Mouse (Mus musculus): ENCODE measurements around the gene Auts2. TPM values are rescaled to one million over a fixed set of nuclear protein-coding genes. Genes with fewer than 3 reads are reported as not detected.

Gene Auts2
- polyA plus RNA-seq, 1 experiment, result 39.0 TPM

DNA sequence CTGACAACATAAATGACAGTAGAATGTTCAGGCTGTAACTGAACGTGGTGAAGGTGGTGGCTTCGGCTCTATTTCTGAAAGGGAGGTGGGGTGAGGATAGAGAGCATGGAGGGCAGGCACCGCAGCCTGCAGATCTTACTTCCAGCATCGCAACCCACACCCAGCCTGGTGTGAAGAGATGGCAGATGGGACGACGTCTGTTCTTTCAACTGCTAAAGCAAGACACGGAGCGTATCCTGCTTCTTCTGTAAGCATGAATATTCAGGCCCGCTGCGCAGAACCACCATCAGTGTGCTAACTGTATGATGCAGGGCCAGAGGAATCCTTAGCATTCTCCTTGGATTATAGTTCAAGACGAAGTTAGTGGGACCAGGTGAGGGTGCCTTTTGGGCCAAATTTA, 513.5 kb downstream of the Auts2 start:
- Histone ChIP-seq H3K27ac (ENCODE audit: insufficient read depth, low read length) (no peak overlapping the region), H3K4me3 (replicated peaks; ENCODE audit: insufficient read depth, low read depth, low read length) (no peak overlapping the region), H3K27me3 (ENCODE audit: control insufficient read depth, insufficient read depth, low read length) (no peaks in the 10 kb centered on the region), H3K4me1 (ENCODE audit: control insufficient read depth, insufficient read depth, low read length) (no peaks in the 10 kb centered on the region; the same call in none of the 2 replicates)
- WGBS, result 52% methylated on average over 11 of the region's 11 CpGs
- peak; percentile 33 to 51 for DNase-seq
- no peak for TF ChIP-seq CTCF (IDR thresholded peaks at IDR 0.05; ENCODE audit: borderline replicate concordance, insufficient read depth, low read depth, low read length)
- TF ChIP-seq POLR2A (IDR thresholded peaks at IDR 0.05; ENCODE audit: borderline replicate concordance, insufficient read depth, low read length), result no peak

DNA sequence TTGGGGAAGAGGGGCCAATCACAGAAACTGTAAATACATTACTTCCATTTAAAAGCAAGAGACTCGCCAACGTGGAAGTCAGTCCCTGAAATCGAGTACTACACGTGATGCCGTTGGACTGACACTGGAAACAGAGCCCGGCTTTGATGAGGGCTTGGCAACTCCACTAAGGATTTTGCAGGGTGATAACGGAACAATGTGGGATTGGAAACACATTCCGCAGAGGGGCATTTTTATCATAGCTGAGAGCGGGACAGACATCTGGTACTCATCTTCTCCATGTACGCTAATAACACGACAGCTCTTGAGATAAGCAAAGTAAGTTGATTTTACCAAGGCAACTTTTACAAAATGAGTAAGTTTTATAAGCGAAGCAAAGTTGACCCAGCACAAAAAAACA, 514.1 kb downstream of the Auts2 start:
- H3K27ac ChIP-seq (ENCODE audit: insufficient read depth, low read length), result no peak overlapping the region
- no peak for TF ChIP-seq POLR2A (IDR thresholded peaks at IDR 0.05; ENCODE audit: borderline replicate concordance, insufficient read depth, low read length)
- no peak for TF ChIP-seq CTCF (IDR thresholded peaks at IDR 0.05; ENCODE audit: borderline replicate concordance, insufficient read depth, low read depth, low read length)
- WGBS, result 95% methylated on average over 12 of the region's 12 CpGs
- no peaks in the 10 kb centered on the region for H3K27me3 ChIP-seq (ENCODE audit: control insufficient read depth, insufficient read depth, low read length)
- no peaks in the 10 kb centered on the region; the same call in none of the 2 replicates for H3K4me1 ChIP-seq (ENCODE audit: control insufficient read depth, insufficient read depth, low read length)
- H3K4me3 ChIP-seq (replicated peaks; ENCODE audit: insufficient read depth, low read depth, low read length), result no peak overlapping the region
- DNase-seq, result no peak

GRCm38 (mm10) chr5:132027859-132028498, 515.2 kb downstream of the Auts2 start:
- Histone ChIP-seq H3K27me3 (ENCODE audit: control insufficient read depth, insufficient read depth, low read length) (no peaks in the 10 kb centered on the region), H3K4me1 (ENCODE audit: control insufficient read depth, insufficient read depth, low read length) (no peaks in the 10 kb centered on the region; the same call in none of the 2 replicates), H3K27ac (ENCODE audit: insufficient read depth, low read length) (no peak overlapping the region), H3K4me3 (replicated peaks; ENCODE audit: insufficient read depth, low read depth, low read length) (no peak overlapping the region)
- TF ChIP-seq CTCF (IDR thresholded peaks at IDR 0.05; ENCODE audit: borderline replicate concordance, insufficient read depth, low read depth, low read length), result no peak
- TF ChIP-seq POLR2A (IDR thresholded peaks at IDR 0.05; ENCODE audit: borderline replicate concordance, insufficient read depth, low read length), result no peak
- 93% methylated on average over 5 of the region's 5 CpGs for WGBS
- DNase-seq, result no peak

DNA sequence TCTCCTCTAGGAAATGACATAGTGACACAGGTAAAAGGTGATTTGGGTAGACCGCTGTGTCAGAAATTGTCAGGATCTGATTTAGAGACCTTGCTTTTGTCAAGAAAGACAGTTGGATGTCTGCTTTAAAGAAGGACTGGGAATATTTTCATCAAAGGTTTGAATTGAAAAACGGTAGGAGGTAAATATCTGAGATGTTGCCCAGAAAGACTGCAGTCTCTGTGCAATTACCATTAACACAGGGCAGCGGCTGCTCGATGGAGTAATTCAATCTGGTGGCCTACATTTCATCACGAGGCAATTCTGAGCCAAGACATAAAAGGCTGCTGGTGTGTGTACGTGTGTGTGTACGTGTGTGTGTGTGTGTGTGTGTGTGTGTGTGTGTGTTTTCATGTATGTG, 529.8 kb downstream of the Auts2 start:
- peaks cover 5% of the 10 kb centered on the region; the same call in 1 of the 2 replicates for H3K4me1 ChIP-seq (ENCODE audit: control insufficient read depth, insufficient read depth, low read length)
- no peak overlapping the region for H3K27ac ChIP-seq (ENCODE audit: insufficient read depth, low read length)
- TF ChIP-seq POLR2A (IDR thresholded peaks at IDR 0.05; ENCODE audit: borderline replicate concordance, insufficient read depth, low read length) (no peak), CTCF (IDR thresholded peaks at IDR 0.05; ENCODE audit: borderline replicate concordance, insufficient read depth, low read depth, low read length) (no peak)
- no peak for DNase-seq
- no peaks in the 10 kb centered on the region for H3K27me3 ChIP-seq (ENCODE audit: control insufficient read depth, insufficient read depth, low read length)
- H3K4me3 ChIP-seq (replicated peaks; ENCODE audit: insufficient read depth, low read depth, low read length), result no peak overlapping the region
- WGBS, result 87% methylated on average over 7 of the region's 7 CpGs

DNA sequence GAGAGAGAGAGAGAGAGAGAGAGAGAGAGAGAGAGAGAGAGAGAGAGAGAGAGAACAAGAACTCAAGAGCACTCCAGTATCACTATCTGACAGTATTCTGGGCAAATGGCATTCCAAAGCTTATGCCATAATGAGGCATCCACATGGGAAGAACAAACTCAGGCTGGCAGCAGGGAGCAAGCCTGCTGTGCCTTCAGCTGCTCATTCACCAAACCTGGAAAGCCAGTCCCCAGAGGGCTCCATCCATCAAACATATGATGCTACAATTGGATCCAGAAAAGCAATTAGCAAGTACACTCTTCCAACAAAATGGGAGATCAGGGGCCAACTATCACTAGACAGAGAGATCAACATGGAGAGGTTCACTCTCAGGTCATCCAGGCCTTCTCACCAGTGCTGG, 531.3 kb downstream of the Auts2 start:
- H3K27me3 ChIP-seq (ENCODE audit: control insufficient read depth, insufficient read depth, low read length), result no peaks in the 10 kb centered on the region
- DNase-seq, result peak; percentile 76 to 89
- TF ChIP-seq POLR2A (IDR thresholded peaks at IDR 0.05; ENCODE audit: borderline replicate concordance, insufficient read depth, low read length), result no peak
- TF ChIP-seq CTCF (IDR thresholded peaks at IDR 0.05; ENCODE audit: borderline replicate concordance, insufficient read depth, low read depth, low read length), result no peak

DNA sequence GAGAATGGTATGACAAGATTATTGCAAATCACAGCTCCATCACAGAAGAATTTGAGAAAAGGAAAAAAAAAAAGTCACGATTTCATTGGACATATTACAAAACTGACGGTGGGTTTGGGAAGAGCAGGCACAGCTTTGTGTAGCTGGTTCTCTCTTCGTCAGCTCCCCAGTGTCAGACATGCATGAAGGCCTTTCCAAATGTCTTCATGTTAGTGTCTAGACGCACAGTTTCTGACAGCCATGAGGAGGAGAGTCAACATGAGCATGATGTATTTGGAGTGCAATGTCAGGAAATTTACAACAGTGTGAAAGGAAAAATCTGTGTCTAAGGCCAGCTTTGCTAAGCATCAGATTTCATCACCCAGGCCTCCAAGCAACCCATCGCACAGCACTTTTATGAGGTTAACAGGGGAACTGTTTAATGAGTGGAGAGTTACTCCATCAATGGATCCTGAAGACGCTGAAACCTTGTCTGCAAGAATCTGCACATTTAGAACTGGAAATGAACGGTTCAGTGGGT, 534.4 kb downstream of the Auts2 start:
- Histone ChIP-seq H3K27me3 (ENCODE audit: control insufficient read depth, insufficient read depth, low read length) (no peaks in the 10 kb centered on the region), H3K4me1 (ENCODE audit: control insufficient read depth, insufficient read depth, low read length) (peaks cover 5% of the 10 kb centered on the region; the same call in 1 of the 2 replicates), H3K4me3 (replicated peaks; ENCODE audit: insufficient read depth, low read depth, low read length) (no peak overlapping the region), H3K27ac (ENCODE audit: insufficient read depth, low read length) (no peak overlapping the region)
- no peak for TF ChIP-seq CTCF (IDR thresholded peaks at IDR 0.05; ENCODE audit: borderline replicate concordance, insufficient read depth, low read depth, low read length)
- TF ChIP-seq POLR2A (IDR thresholded peaks at IDR 0.05; ENCODE audit: borderline replicate concordance, insufficient read depth, low read length), result no peak
- WGBS, result 97% methylated on average over 7 of the region's 7 CpGs
- DNase-seq, result no peak

More for the DNA sequence above, 531.3 kb downstream of the Auts2 start:
- no peak overlapping the region for H3K27ac ChIP-seq (ENCODE audit: insufficient read depth, low read length)
- H3K4me1 ChIP-seq (ENCODE audit: control insufficient read depth, insufficient read depth, low read length), result peaks cover 5% of the 10 kb centered on the region; the same call in 1 of the 2 replicates
- no peak overlapping the region for H3K4me3 ChIP-seq (replicated peaks; ENCODE audit: insufficient read depth, low read depth, low read length)

DNA sequence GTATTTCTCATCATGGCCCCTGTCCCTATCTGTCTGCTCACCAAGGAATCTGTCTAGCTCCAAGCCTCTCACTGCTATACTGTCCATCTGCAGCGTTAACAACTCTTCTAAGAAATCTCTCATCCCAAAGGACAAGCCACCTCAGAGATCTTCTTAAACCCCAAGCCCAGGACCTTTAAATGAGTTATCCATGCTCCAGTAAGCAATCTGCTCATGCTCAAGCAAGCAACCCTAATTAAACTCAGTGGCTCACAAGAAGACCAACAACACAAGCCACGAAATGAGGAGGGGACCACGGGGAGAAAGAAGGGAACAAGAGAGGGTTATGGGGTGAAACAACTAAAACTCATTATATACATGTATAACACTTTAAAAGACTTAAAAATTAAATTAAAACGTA, 535.2 kb downstream of the Auts2 start:
- TF ChIP-seq POLR2A (IDR thresholded peaks at IDR 0.05; ENCODE audit: borderline replicate concordance, insufficient read depth, low read length) (no peak), CTCF (IDR thresholded peaks at IDR 0.05; ENCODE audit: borderline replicate concordance, insufficient read depth, low read depth, low read length) (no peak)
- 94% methylated on average over 4 of the region's 4 CpGs for WGBS
- no peak for DNase-seq
- no peaks in the 10 kb centered on the region for H3K27me3 ChIP-seq (ENCODE audit: control insufficient read depth, insufficient read depth, low read length)
- no peak overlapping the region for H3K4me3 ChIP-seq (replicated peaks; ENCODE audit: insufficient read depth, low read depth, low read length)
- H3K4me1 ChIP-seq (ENCODE audit: control insufficient read depth, insufficient read depth, low read length), result peaks cover 5% of the 10 kb centered on the region; the same call in 1 of the 2 replicates
- no peak overlapping the region for H3K27ac ChIP-seq (ENCODE audit: insufficient read depth, low read length)

DNA sequence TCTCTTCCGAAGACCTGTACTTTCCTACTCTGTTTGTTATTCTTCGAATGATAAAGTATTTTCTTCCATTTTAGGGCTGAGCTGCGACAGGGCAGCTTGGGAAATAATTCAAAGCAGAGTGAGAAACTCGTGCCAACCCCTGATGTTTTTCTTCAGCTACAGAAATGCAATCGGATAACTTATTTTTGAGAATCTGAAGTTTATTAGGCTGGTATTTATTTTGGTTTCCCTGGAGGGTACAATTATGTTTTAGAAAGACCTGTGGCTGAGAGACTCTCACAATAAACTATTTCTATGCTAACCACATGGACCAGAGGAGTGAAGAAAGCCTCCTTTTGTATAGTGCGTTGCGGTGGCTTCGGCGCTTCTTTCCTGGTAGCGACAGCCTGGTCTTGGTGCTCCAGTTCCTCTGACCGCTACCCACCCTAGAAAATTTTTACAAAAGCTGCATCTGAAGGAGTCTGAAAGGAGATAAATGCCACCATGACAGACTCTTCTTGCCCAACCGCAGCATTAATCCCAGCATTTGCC, 550.4 kb downstream of the Auts2 start:
- H3K4me1 ChIP-seq (ENCODE audit: control insufficient read depth, insufficient read depth, low read length), result no peaks in the 10 kb centered on the region
- DNase-seq, result no peak
- H3K27me3 ChIP-seq (ENCODE audit: control insufficient read depth, insufficient read depth, low read length), result no peaks in the 10 kb centered on the region
- WGBS, result 92% methylated on average over 12 of the region's 12 CpGs
- H3K27ac ChIP-seq (ENCODE audit: insufficient read depth, low read length), result no peak overlapping the region
- H3K4me3 ChIP-seq (replicated peaks; ENCODE audit: insufficient read depth, low read depth, low read length), result no peak overlapping the region
- TF ChIP-seq CTCF (IDR thresholded peaks at IDR 0.05; ENCODE audit: borderline replicate concordance, insufficient read depth, low read depth, low read length), result no peak
- TF ChIP-seq POLR2A (IDR thresholded peaks at IDR 0.05; ENCODE audit: borderline replicate concordance, insufficient read depth, low read length), result no peak

Measured in cerebellum, adult 2 months (tissue).